ENCODE assay signal across 9 mouse cellular contexts in genomic region chr14:20179080-20179479, GRCm38 (mm10). TPM values are rescaled to one million over a fixed set of nuclear protein-coding genes. Genes with fewer than 3 reads are reported as not detected.
DNase-seq lines count a peak whose midpoint lies in the region; ATAC-seq and TF ChIP-seq lines count a peak whose summit lies in the region.
"Had no signal": no experiment of that assay in that cellular context is flagged by ENCODE, and none has a peak within 500 bp of the region (broad histone marks: within the 10 kb centered on the region; RNA-seq: fewer than 3 reads in every experiment).

No protein-coding gene starts in this region.

- H3K4me1 ChIP-seq in kidney, embryonic 14.5 days (ENCODE audit: control insufficient read depth, insufficient read depth, low read length) = peaks cover 32% of the 10 kb centered on the region
- H3K4me1 ChIP-seq in E14TG2a.4 (replicated peaks; ENCODE audit: low read depth, low read length) = peaks cover 82% of the 10 kb centered on the region
- peaks cover 51% of the 10 kb centered on the region for H3K4me1 ChIP-seq in embryonic facial prominence, embryonic 13.5 days
- peaks cover 70% of the 10 kb centered on the region for H3K4me1 ChIP-seq in liver, embryonic 12.5 days

- H3K9ac ChIP-seq in kidney, embryonic 14.5 days (ENCODE audit: low read depth, low read length) = no peak overlapping the region
- 0 out of 2 replicates have a peak overlapping the region, but pooled peaks have one; percentile 17 for H3K9ac ChIP-seq in embryonic facial prominence, embryonic 13.5 days
- peak overlapping the region; percentile 78 for H3K9ac ChIP-seq in liver, embryonic 12.5 days

- no peak for DNase-seq in kidney, adult 8-10 months
- no peak for DNase-seq in cerebellum, postnatal 14 days
- DNase-seq in layer of hippocampus, postnatal 36 days = no peak
- no peak for DNase-seq in spleen, postnatal 10 days (ENCODE audit: low spot score in 2 of 2)
- DNase-seq: cerebellum, adult 9-11 months had no signal

- peak overlapping the region; percentile 58 for H3K4me3 ChIP-seq in kidney, embryonic 14.5 days (ENCODE audit: low read length)
- peak overlapping the region; percentile 97 for H3K4me3 ChIP-seq in E14TG2a.4 (replicated peaks; ENCODE audit: low read length)
- H3K4me3 ChIP-seq in embryonic facial prominence, embryonic 13.5 days = no peak overlapping the region
- H3K4me3 ChIP-seq in liver, embryonic 12.5 days = peak overlapping the region; percentile 70

- H3K27me3 ChIP-seq in kidney, embryonic 14.5 days (ENCODE audit: control insufficient read depth, insufficient read depth, low read length) = no peaks in the 10 kb centered on the region
- H3K27me3 ChIP-seq in E14TG2a.4 (ENCODE audit: insufficient read depth, low read length) = no peaks in the 10 kb centered on the region
- peaks cover 5% of the 10 kb centered on the region; the same call in 1 of the 2 replicates for H3K27me3 ChIP-seq in embryonic facial prominence, embryonic 13.5 days
- H3K27me3 ChIP-seq in liver, embryonic 12.5 days (replicated peaks) = no peaks in the 10 kb centered on the region

- TF ChIP-seq CTCF in E14TG2a.4 (conservative IDR thresholded peaks at IDR 0.05; ENCODE audit: low read length) = no peak

- ATAC-seq in kidney, embryonic 14.5 days (ENCODE audit: low FRiP score, low TSS enrichment) = no peak
- no peak for ATAC-seq in embryonic facial prominence, embryonic 13.5 days (ENCODE audit: insufficient number of reproducible peaks, insufficient read depth, low FRiP score, low TSS enrichment, low read depth)
- ATAC-seq in liver, embryonic 12.5 days = no peak

- peak overlapping the region; percentile 94 for H3K4me2 ChIP-seq in kidney, embryonic 14.5 days (replicated peaks; ENCODE audit: low read depth, low read length)
- peak overlapping the region; percentile 94 for H3K4me2 ChIP-seq in embryonic facial prominence, embryonic 13.5 days
- peak overlapping the region; percentile 91 for H3K4me2 ChIP-seq in liver, embryonic 12.5 days

- H3K27ac ChIP-seq in kidney, embryonic 14.5 days (ENCODE audit: low read depth, low read length) = no peak overlapping the region
- no peak overlapping the region for H3K27ac ChIP-seq in embryonic facial prominence, embryonic 13.5 days
- H3K27ac ChIP-seq in liver, embryonic 12.5 days = peak overlapping the region; percentile 77; the same call in 1 of the 2 replicates

- no peaks in the 10 kb centered on the region for H3K36me3 ChIP-seq in kidney, embryonic 14.5 days (ENCODE audit: control insufficient read depth, insufficient read depth, low read length)
- peaks cover 54% of the 10 kb centered on the region for H3K36me3 ChIP-seq in E14TG2a.4 (ENCODE audit: insufficient read depth, low read length)
- H3K36me3 ChIP-seq in embryonic facial prominence, embryonic 13.5 days = no peaks in the 10 kb centered on the region
- peaks cover 20% of the 10 kb centered on the region for H3K36me3 ChIP-seq in liver, embryonic 12.5 days

- H3K9me3 ChIP-seq in kidney, embryonic 14.5 days (ENCODE audit: control insufficient read depth, low read length) = no peaks in the 10 kb centered on the region
- no peaks in the 10 kb centered on the region for H3K9me3 ChIP-seq in E14TG2a.4 (ENCODE audit: low read length)
- H3K9me3 ChIP-seq in embryonic facial prominence, embryonic 13.5 days = no peaks in the 10 kb centered on the region
- H3K9me3 ChIP-seq in liver, embryonic 12.5 days (replicated peaks) = no peaks in the 10 kb centered on the region

- WGBS in kidney, embryonic 14.5 days = 52% methylated on average over 3 of the region's 3 CpGs
- WGBS in embryonic facial prominence, embryonic 13.5 days = 21% methylated on average over 3 of the region's 3 CpGs
- WGBS in liver, embryonic 12.5 days (ENCODE audit: insufficient replicate concordance) = 16% methylated on average over 3 of the region's 3 CpGs

RNA-seq across cellular contexts. Expression of gene Kcnk5, which starts 2.5 kb away (rescaled TPM):
- 4.7 and 12.2 TPM in 2 replicates for polyA plus RNA-seq in kidney, embryonic 14.5 days (2014; fragmentation: Nextera tagmentation; extraction: Ambion mirVana)
- 4.9 and 5.0 TPM in 2 replicates for polyA plus RNA-seq in embryonic facial prominence, embryonic 13.5 days (2015; fragmentation: Nextera tagmentation; extraction: Ambion mirVana)
- 8.6 and 8.9 TPM in 2 replicates for polyA plus RNA-seq in liver, embryonic 12.5 days (2016; fragmentation: Nextera tagmentation; extraction: Ambion mirVana)
- total RNA-seq in layer of hippocampus, postnatal 36 days (2021) = under 1 TPM; 0.25 to 0.38 TPM

RNA-seq across cellular contexts. Expression of gene Saysd1, which starts 40.7 kb away (rescaled TPM):
- 11.2 and 13.7 TPM in 2 replicates for polyA plus RNA-seq in kidney, embryonic 14.5 days (2014; fragmentation: Nextera tagmentation; extraction: Ambion mirVana)
- polyA plus RNA-seq in embryonic facial prominence, embryonic 13.5 days (2015; fragmentation: Nextera tagmentation; extraction: Ambion mirVana) = 12.0 and 18.7 TPM in 2 replicates
- 4.5 and 4.8 TPM in 2 replicates for polyA plus RNA-seq in liver, embryonic 12.5 days (2016; fragmentation: Nextera tagmentation; extraction: Ambion mirVana)
- total RNA-seq in layer of hippocampus, postnatal 36 days (2021) = 1 to 10 TPM; 6.0 to 6.2 TPM
